Mouse (Mus musculus) erythroblast, embryonic 14.5 days (primary cell): ENCODE measurements around the gene Pabpc1l.

Experiments
- GATA1 ChIP-seq: IDR thresholded peaks from 2 replicates; pipeline ENCODE4 v1.6.1; 2012; ENCODE audit warnings: low read length, inconsistent platforms, mixed read lengths
- TAL1 ChIP-seq: IDR thresholded peaks from 3 replicates; pipeline ENCODE4 v1.6.1; 2012; ENCODE audit warnings: low read length, inconsistent platforms, mixed read lengths

GRCm38 (mm10) chr2:164040949-164041348 is 15.7 kb downstream of the Pabpc1l start:
- TF ChIP-seq TAL1: no peak
- TF ChIP-seq GATA1: no peak
